Mouse (Mus musculus): ENCODE measurements around the gene Enam. TPM values are rescaled to one million over a fixed set of nuclear protein-coding genes. Genes with fewer than 3 reads are reported as not detected.

Gene Enam
- total RNA-seq, 1 experiment from 2014 or later, result not detected

- ATAC-seq (replicated peaks in 1 of 2; ENCODE audit: insufficient read depth in 1 of 2, low FRiP score in 2 of 2, low TSS enrichment in 1 of 2, low read depth in 1 of 2, poor library complexity in 2 of 2, severe bottlenecking in 2 of 2), result peak; percentile 95 to 96
Observed at GRCm38 (mm10) chr5:88554086-88554886, 66.5 kb downstream of the Enam start, which contains the start of gene Utp3. Utp3 (plus strand) TSS chr5:88554462.

Other genes starting within 250 kb of the Enam start
- not detected in 2 replicates for gene Gm7714, start 219.1 kb upstream of the Enam start, total RNA-seq (2017)
- not detected in 2 replicates for gene Prol1, start 170.7 kb upstream of the Enam start, total RNA-seq (2017)
- not detected in 2 replicates for gene Amtn, start 111.9 kb upstream of the Enam start, total RNA-seq (2017)
- not detected in 2 replicates for gene Ambn, start 32.0 kb upstream of the Enam start, total RNA-seq (2017)
- 33.5 and 57.6 TPM in 2 replicates for gene Jchain, start 39.9 kb downstream of the Enam start, total RNA-seq (2017)
- gene Utp3, start 66.5 kb downstream of the Enam start, total RNA-seq (2017), result 61.8 and 80.9 TPM in 2 replicates
- 18.1 and 19.5 TPM in 2 replicates for gene Rufy3, start 77.1 kb downstream of the Enam start, total RNA-seq (2017)
- 80.8 and 112 TPM in 2 replicates for gene Grsf1, start 188.2 kb downstream of the Enam start, total RNA-seq (2017)
- 12.6 and 19.9 TPM in 2 replicates for gene Mob1b, start 232.9 kb downstream of the Enam start, total RNA-seq (2017)

All from hematopoietic stem cell, adult 5-6 weeks (primary cell).